Mouse (Mus musculus): Measurements from ENCODE around the gene Tcn2.

- TF ChIP-seq TCF3 (IDR thresholded peaks at IDR 0.05; ENCODE audit: insufficient read length, low read depth) = no peak
- no peak for TF ChIP-seq MAX (IDR thresholded peaks at IDR 0.05; ENCODE audit: low read depth)
- TF ChIP-seq MYOG (IDR thresholded peaks at IDR 0.05; ENCODE audit: control insufficient read depth in 1 of 3, insufficient read depth in 1 of 3, insufficient read length in 2 of 3, low read depth in 2 of 3) = no peak
- TF ChIP-seq TCF12 (IDR thresholded peaks at IDR 0.05; ENCODE audit: insufficient read depth, poor library complexity, severe bottlenecking) = no peak
- TF ChIP-seq CEBPB (IDR thresholded peaks at IDR 0.05; ENCODE audit: insufficient read depth, poor library complexity, severe bottlenecking) = no peak
- no peak for TF ChIP-seq POLR2A (IDR thresholded peaks at IDR 0.05; ENCODE audit: insufficient read length, low read depth)
- no peak for TF ChIP-seq USF1 (IDR thresholded peaks at IDR 0.05; ENCODE audit: low read depth)
- no peak for TF ChIP-seq MYOD1 (IDR thresholded peaks at IDR 0.05; ENCODE audit: control insufficient read depth in 1 of 3, insufficient read length in 2 of 3, low read depth in 2 of 3)
- no peak for TF ChIP-seq POLR2AphosphoS2 (IDR thresholded peaks at IDR 0.05; ENCODE audit: insufficient read length, low read depth)
Measured at GRCm38 (mm10) chr11:3935135-3935534, 3.2 kb upstream of the Tcn2 start.
